Mouse (Mus musculus): ENCODE data around the gene Wars.

DNA sequence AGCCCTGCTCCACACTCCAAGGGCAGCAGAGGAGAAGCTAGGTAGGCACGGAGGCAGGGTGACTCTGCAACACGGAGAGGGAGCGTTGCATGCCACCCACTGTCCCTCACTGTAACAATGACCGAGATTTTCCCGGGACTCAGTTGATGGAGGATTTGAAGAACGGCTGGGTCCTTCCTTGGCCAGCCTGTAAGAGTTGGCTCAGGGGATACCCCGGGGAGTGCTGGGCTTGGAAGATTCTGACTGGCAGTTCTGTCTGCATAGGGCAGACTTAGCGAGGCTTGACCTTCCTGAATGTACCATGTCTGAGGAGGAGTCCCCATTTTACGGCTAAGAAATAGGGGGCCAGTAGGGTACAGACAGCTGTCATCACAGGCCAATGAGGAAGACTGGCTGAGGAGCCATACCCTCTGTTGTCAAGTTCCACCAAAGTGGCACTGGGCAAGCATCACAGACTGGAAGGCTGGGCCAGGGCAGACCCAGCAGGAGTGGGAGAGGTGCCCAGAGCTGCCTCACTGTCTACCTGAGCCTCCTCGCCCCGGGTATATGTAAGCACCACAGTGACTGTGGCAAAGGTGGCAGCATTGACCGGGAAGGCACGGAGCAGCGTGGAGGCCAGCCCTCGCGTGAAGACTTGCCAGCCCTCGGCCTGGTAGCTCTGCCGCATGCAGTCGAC lies 67.6 kb downstream of the Wars start:
- TF ChIP-seq CTCF (IDR thresholded peaks at IDR 0.05; ENCODE audit: low read depth) (no peak), EP300 (IDR thresholded peaks at IDR 0.05; ENCODE audit: low read depth) (no peak)

Measured in liver, embryonic 14.5 days (tissue).